Comparison of ENCODE assay signal across 7 mouse cellular contexts in genomic region chr3:152345732-152346632, GRCm38 (mm10). TPM values are rescaled to one million over a fixed set of nuclear protein-coding genes. Genes with fewer than 3 reads are reported as not detected.
A peak's percentile ranks its signal among the peaks of the same experiment; 100 is the strongest.
DNase-seq lines count a peak whose midpoint lies in the region; ATAC-seq lines count a peak whose summit lies in the region.

Usp33 (plus strand) TSS chr3:152346478.

- H3K4me2 ChIP-seq in embryonic facial prominence, embryonic 11.5 days (ENCODE audit: low read depth, low read length), result peak within 1 kb of the TSS; percentile 43
- H3K4me2 ChIP-seq in limb, embryonic 11.5 days (ENCODE audit: low read depth, severe bottlenecking), result peak within 1 kb of the TSS; percentile 49
- peak within 1 kb of the TSS; percentile 72 for H3K4me2 ChIP-seq in midbrain, embryonic 14.5 days (ENCODE audit: low read length)

- peak within 1 kb of the TSS; percentile 92 for H3K9ac ChIP-seq in embryonic facial prominence, embryonic 11.5 days (replicated peaks; ENCODE audit: low read length)
- H3K9ac ChIP-seq in limb, embryonic 11.5 days (ENCODE audit: low read length), result peak within 1 kb of the TSS; percentile 86
- peak within 1 kb of the TSS; percentile 88 for H3K9ac ChIP-seq in midbrain, embryonic 14.5 days (replicated peaks; ENCODE audit: low read length)

- DNase-seq in adrenal gland, postnatal 14 days, result peak; percentile 97
- peak; percentile 95 for DNase-seq in embryonic facial prominence, embryonic 11.5 days (ENCODE audit: low spot score)
- peak; percentile 99 for DNase-seq in heart, adult 11 months
- DNase-seq in kidney, adult 18-20 months, result peak; percentile 96
- DNase-seq in limb, embryonic 11.5 days (ENCODE audit: low spot score), result peak; percentile 92
- peak; percentile 98 for DNase-seq in midbrain, embryonic 14.5 days
- peak; percentile 91 to 97 for DNase-seq in spleen, adult 18-20 months

- H3K4me1 ChIP-seq in embryonic facial prominence, embryonic 11.5 days (ENCODE audit: control insufficient read depth, insufficient read depth, low read length), result no peaks in the 10 kb centered on the region
- H3K4me1 ChIP-seq in limb, embryonic 11.5 days (ENCODE audit: control insufficient read depth, insufficient read depth, low read length), result peaks cover 5% of the 10 kb centered on the region; the same call in 1 of the 2 replicates
- H3K4me1 ChIP-seq in midbrain, embryonic 14.5 days (ENCODE audit: control insufficient read depth, insufficient read depth, low read length), result peaks cover 13% of the 10 kb centered on the region

- H3K36me3 ChIP-seq in embryonic facial prominence, embryonic 11.5 days (replicated peaks; ENCODE audit: control insufficient read depth, insufficient read depth, low read depth, low read length), result no peaks in the 10 kb centered on the region
- 0 out of 2 replicates have a peak, but pooled peaks cover 2% of the 10 kb centered on the region for H3K36me3 ChIP-seq in limb, embryonic 11.5 days (ENCODE audit: control insufficient read depth, insufficient read depth, low read length)
- H3K36me3 ChIP-seq in midbrain, embryonic 14.5 days (ENCODE audit: control insufficient read depth, insufficient read depth, low read length), result no peaks in the 10 kb centered on the region

- peak within 1 kb of the TSS; percentile 74 for H3K4me3 ChIP-seq in embryonic facial prominence, embryonic 11.5 days (ENCODE audit: low read depth, low read length)
- peak within 1 kb of the TSS; percentile 65 for H3K4me3 ChIP-seq in limb, embryonic 11.5 days (ENCODE audit: low read depth, low read length)
- H3K4me3 ChIP-seq in midbrain, embryonic 14.5 days (replicated peaks; ENCODE audit: low read depth, low read length), result peak within 1 kb of the TSS; percentile 68

- WGBS in embryonic facial prominence, embryonic 11.5 days, result 13% methylated on average over 19 of the region's 44 CpGs
- WGBS in limb, embryonic 11.5 days, result 8% methylated on average over 31 of the region's 44 CpGs
- WGBS in midbrain, embryonic 14.5 days, result 6% methylated on average over 44 of the region's 44 CpGs

- H3K27me3 ChIP-seq in embryonic facial prominence, embryonic 11.5 days (ENCODE audit: control insufficient read depth, insufficient read depth, low read length), result no peaks in the 10 kb centered on the region
- H3K27me3 ChIP-seq in limb, embryonic 11.5 days (ENCODE audit: control insufficient read depth, insufficient read depth, low read length), result no peaks in the 10 kb centered on the region
- no peaks in the 10 kb centered on the region for H3K27me3 ChIP-seq in midbrain, embryonic 14.5 days (ENCODE audit: control insufficient read depth, insufficient read depth, low read length)

- H3K27ac ChIP-seq in embryonic facial prominence, embryonic 11.5 days (replicated peaks; ENCODE audit: low read depth, low read length), result peak within 1 kb of the TSS; percentile 35; the same call in 1 of the 2 replicates
- H3K27ac ChIP-seq in limb, embryonic 11.5 days (replicated peaks; ENCODE audit: low read depth, low read length), result 0 out of 2 replicates have a peak within 1 kb of the TSS, but pooled peaks have one; percentile 26
- peak within 1 kb of the TSS; percentile 85 for H3K27ac ChIP-seq in midbrain, embryonic 14.5 days (replicated peaks; ENCODE audit: low read depth, low read length)

- H3K9me3 ChIP-seq in embryonic facial prominence, embryonic 11.5 days (replicated peaks; ENCODE audit: control insufficient read depth, low read length), result no peaks in the 10 kb centered on the region
- no peaks in the 10 kb centered on the region for H3K9me3 ChIP-seq in limb, embryonic 11.5 days (ENCODE audit: control insufficient read depth, low read length)
- no peaks in the 10 kb centered on the region for H3K9me3 ChIP-seq in midbrain, embryonic 14.5 days (ENCODE audit: control insufficient read depth, low read length)

- peak; percentile 95 for ATAC-seq in embryonic facial prominence, embryonic 11.5 days (replicated peaks; ENCODE audit: insufficient number of reproducible peaks, low FRiP score, low TSS enrichment, low read depth)
- peak; percentile 93 for ATAC-seq in limb, embryonic 11.5 days (ENCODE audit: insufficient number of reproducible peaks, low FRiP score, low TSS enrichment, low read depth)
- ATAC-seq in midbrain, embryonic 14.5 days (ENCODE audit: low FRiP score, low TSS enrichment), result peak; percentile 98

RNA-seq across cellular contexts. Expression of gene Usp33, which starts in this region (rescaled TPM):
- 73.5 and 83.9 TPM in 2 replicates for total RNA-seq in adrenal gland, postnatal 14 days (2021)
- polyA plus RNA-seq in embryonic facial prominence, embryonic 11.5 days (2014; fragmentation: Nextera tagmentation; extraction: Ambion mirVana), result 66.0 and 66.8 TPM in 2 replicates
- 55.7 and 56.8 TPM in 2 replicates for polyA plus RNA-seq in limb, embryonic 11.5 days (2014; fragmentation: Nextera tagmentation; extraction: Ambion mirVana)
- 76.0 and 117 TPM in 2 replicates for polyA plus RNA-seq in midbrain, embryonic 14.5 days (2014; fragmentation: Nextera tagmentation; extraction: Ambion mirVana)

Comparison
In these comparisons a context has a peak if more than half of its experiments do, and no peak if none do; other contexts are left out.
1. Peak in every context shown above with its lines: DNase-seq, ATAC-seq, H3K4me3 ChIP-seq and H3K27ac ChIP-seq.
2. H3K27ac ChIP-seq: peak in every context shown above with its lines; median percentile 85 in midbrain, embryonic 14.5 days; 35 in embryonic facial prominence, embryonic 11.5 days; 26 in limb, embryonic 11.5 days.